Mouse (Mus musculus) B cell, adult 2 months (primary cell): ENCODE data around the gene Shroom4.

ENCODE experiments used
- DNase-seq, 2 experiments: peaks; one replicate each; pipeline ENCODE4 v3.0.0; 2022

Gene Shroom4

DNA sequence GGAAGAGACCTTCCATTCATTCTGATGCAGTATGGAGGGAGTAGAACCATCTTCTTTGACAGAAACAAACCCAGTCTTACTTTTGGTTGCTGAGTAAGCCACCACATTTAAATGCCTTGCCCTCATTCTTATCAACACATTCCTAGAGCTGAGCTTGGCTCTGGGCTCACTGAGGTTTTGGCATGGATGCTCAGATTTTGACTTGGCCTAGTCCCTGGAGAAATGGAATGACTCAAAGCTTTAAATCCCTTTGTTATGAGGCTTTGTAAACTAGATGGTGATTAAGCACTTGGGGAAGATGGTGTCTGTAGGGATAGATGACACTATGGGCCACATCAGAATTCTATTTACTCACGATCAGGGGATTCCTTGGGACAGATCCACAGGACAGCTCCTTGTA lies 102.2 kb downstream of the Shroom4 start:
- DNase-seq, result no peak

DNA sequence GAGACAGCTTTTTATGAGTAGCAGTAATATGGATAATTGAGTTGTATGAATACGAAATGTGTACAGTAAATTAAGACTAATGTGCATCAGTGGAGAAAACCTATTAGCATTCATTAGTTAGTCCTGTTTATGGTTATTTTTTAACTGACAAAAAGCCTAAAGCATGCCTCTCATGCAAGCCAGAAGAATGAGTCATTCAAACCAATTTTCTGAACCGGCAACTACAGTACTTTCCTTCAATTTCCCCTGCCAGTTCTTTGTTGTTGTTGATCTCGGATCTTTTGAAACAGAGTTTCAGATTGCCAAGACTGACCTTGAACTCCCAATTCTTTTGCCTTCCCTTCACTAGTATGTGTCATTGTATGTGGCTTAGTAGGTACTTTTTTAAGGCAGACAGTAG lies 117.6 kb downstream of the Shroom4 start:
- DNase-seq, result no peak

DNA sequence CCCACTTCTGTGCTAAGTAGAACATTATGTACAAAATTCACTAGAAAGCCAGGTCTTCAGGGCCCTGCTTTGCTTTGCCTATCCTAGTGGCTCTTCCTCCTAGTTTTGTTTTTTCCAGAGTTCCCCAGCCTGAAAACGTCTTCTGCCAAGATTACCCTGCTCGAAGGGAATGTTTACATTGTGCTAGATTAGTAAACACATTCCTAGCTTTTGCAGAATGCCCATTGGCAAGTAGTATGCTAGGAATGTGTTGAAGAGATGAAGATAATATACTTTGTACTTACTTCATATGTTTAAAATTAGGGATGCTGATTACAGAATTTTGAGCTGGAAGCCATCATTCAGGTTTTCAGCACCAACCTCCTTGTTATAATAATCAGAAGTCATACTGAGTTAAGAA lies 118.8 kb downstream of the Shroom4 start:
- no peak for DNase-seq

DNA sequence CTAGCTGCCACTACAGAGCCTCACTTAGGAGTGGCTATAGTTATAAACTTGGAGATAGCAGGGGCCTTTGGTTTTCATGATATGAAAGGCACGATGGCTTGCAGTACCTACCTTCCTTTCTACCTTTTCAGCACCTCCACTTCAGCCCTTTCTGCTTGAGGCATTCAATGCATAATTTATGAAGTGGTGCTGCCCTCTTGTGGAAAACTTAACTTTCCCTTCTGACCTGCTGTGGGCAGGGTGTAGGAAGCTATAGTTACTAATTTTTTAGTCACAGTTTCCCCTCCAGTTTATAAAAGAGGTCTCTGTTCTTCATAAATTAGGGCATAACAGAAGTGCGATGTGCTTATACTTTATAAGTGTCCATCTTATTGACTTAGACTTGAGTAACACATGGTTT lies 123.3 kb downstream of the Shroom4 start:
- no peak for DNase-seq

DNA sequence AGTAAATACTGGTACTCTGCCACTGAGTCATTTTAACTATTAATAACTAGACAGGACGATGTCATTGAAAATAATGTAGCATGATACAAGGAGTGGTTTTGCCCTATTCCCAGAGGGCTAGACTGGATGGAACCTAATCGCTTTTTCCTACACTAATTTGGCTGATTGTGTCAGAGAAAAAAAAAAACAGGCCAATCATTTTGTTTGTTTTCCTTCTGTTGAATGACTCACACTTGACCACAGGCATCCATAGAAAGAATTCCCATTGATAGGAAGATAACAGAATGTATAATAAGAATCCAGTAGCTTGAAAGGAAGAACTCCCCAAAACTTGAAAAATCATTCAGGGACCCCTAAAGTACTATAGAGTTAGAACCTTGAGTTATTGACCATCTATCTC lies 137.0 kb downstream of the Shroom4 start:
- no peak for DNase-seq

DNA sequence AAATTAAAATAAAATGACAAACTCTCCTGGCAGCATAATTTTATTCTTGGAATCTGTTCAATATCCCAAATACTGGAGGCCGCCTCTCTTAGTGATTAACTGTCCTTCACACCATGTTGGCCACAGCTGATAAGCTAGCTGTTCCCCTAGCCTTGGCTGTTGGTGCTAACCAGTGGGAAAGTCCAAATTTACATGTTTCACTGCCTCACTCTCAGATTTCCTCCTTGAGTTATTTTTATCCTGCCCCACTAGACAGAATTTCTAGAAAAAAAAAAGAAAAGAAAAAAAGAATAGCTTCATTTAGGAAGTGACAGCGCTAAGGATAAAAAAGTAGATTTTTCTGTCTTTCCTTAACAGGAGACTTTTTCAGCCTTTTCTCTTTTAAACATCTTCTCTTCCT lies 138.0 kb downstream of the Shroom4 start:
- DNase-seq, result no peak

DNA sequence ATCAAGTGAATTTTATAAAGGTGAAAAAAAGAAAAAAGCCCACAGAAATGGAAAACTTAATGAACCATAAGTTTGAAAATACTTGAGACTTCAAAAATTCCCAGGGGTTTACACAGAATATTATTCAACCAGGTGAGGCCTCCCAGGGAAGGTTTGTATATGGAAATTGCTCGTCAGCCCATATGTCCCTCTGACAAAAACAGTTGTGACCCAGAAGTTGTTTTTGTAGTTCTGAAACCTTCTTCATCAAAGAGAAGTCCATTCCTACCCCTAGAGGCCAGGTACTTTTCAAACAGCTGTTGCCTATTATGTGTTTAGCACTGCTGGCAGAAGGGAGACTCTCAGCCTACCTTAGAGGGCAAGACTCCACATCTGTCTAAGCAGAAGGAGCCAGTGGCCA lies 165.4 kb downstream of the Shroom4 start:
- DNase-seq, result no peak

DNA sequence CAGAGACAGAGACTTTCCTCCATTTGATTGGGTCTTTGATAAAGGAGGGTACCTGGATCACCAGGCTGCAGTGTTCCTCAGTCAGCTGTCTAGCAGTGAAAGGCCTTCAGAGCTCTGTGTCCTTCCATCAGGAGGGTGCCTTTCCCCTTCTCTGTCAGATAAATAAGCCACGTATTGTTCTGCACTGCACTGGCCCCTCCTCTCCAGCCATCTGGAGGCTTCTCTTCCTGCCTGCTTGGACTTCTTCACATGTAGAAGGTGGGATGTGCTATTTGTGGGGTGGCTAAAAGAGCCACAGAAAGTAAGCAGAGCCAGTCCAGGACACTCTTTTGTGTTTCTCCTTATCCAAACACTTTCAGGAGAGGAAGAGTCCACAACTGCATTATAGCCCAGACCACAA lies 174.9 kb downstream of the Shroom4 start:
- no peak for DNase-seq

DNA sequence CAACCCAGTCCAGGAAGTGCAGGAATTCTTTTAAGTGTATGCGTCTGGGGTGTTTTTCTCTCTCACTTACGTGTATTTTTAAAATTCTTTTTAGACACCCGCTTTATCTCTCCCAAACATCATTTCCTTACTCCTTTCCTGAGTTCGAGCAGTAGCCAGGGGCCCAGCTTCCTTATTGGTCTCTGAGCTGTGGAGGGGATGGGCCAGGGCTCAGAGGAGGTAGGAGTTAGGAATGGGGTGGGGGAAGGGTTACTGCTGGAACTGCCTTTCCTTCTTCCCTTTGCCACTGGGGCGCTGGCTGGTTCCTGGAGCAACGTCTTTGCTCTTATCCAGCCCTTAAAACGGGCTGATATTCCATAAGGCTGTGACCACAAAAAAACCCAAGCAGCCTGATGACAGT lies 177.3 kb downstream of the Shroom4 start:
- DNase-seq, result no peak

DNA sequence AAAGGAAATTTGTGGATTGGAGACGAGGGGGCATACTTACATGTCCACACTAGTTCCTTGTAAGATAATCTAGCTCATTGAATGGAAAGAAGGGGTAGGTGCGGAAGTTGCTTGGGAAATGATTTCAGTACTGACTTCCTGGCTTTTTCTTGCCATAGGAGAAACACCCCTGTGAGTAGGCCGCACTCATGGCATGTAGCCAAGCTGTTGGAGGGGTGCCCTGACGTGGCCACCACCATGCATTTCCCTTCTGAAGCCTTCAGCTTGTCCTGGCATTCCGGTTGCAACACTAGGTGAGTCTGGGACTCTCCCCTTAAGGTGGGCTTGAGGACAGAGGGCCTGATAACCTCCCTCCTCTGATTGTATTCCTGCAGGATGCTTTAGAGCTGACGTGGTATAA lies 181.0 kb downstream of the Shroom4 start:
- DNase-seq, result no peak

DNA sequence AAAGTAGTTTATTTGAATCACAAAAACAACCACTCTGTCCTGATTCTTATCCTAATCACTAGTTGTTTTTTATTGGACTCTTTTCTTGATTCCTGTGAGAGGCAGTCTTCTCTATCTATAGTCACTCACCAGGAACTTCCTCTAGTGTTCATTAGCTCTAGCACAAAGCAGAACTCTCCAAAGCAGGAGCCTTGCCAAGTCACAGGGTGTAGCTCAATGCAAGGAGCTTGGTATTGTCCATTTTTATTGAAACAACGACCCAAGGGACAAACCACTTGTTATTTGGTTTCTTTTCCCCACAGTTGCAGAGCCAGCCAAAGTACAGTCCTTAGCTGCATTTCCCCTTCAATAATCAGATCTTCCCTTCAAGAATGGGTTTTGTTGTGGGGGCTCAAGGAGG lies 181.5 kb downstream of the Shroom4 start:
- no peak for DNase-seq

DNA sequence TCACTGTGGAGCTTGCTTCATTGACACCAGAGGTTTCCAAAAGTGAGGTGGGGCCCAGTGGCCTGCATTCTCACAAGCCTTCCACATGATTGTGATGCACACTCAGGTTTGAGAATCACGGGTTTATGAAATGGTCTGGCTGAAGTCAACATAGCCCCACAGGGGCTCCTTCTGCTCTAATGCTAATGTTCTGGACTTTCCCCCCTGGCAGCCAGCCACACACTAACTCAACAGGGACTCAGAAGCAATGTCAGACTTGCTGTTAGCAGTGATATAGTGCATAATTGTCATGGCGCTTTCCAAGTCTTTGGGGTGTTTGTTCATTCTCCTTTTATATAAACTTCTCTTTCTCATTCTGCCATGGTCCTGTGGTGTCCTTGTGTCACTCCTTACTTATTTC lies 183.0 kb downstream of the Shroom4 start:
- DNase-seq, result no peak

DNA sequence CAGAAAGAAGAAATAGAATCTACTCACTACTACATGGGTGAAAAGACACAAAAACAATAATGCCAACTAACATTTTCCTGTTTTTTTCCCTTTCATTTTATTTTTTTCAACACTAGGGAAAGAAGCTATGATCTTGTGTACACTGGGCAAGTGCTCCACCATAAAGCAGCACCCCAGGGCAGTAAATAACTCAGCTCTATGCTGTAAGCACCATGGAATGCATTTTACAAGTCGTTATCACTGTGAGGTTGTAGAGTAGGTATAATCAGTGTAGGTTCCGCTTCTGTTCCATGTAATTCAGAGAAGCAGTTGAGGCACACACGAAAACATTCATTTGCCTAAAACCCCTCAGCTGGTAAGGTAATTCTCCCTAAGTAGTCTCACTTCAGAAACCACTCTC lies 194.5 kb downstream of the Shroom4 start:
- no peak for DNase-seq

DNA sequence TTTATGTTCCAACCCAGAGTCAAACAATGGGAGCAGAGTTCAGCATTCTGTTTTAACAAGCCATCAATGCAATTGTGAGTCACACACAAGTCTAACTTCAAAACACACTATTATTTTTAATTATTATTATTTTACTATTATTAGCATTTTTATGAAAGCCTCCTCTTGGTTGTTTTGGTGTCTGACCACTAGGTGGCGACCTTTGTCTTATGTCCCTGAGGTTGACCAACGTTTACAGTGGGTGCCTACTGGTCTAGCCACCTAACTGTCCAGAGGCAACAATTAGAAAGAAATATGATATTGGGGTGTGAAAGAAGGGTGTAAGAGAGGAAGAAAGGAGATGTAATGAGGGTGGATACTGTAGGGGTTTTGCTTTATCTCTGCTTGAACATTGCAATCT lies 254.4 kb downstream of the Shroom4 start:
- DNase-seq, result peak; percentile 1 to 23

DNA sequence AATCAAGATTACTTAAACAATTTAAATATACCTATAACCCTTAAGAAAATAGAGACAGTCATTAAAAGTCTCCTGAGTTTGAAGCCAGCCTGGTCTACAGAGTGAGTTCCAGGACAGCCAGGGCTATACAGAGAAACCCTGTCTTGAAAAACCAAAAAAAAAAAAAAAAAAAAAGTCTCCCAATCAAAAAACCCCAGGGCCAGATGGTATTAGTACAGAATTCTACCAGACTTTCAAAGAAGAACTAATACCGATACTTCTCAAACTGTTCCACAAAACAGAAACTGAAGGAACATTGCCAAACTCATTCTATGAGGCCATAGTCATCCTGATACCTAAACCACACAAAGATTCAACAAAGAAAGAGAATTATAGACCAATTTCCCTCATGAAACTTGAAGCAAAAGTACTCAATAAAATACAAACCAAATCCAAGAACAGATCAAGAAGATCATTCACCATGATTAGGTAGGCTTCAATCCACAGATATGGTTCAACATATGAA lies 259.2 kb downstream of the Shroom4 start:
- no peak for DNase-seq
